Mouse (Mus musculus) thymus, postnatal 10 days (tissue): ENCODE measurements at regions not wholly inside any gene's neighbourhood (a gene's known extent, or its start where the extent isn't known, plus 50 kb on each side); places are given as distances from the start of the nearest gene placed in this dataset.

ENCODE experiments used
- DNase-seq, 2 experiments: peaks; one replicate each; pipeline ENCODE4 v3.0.0; 2021; ENCODE audit warnings: low spot score in 2 of 2

DNA sequence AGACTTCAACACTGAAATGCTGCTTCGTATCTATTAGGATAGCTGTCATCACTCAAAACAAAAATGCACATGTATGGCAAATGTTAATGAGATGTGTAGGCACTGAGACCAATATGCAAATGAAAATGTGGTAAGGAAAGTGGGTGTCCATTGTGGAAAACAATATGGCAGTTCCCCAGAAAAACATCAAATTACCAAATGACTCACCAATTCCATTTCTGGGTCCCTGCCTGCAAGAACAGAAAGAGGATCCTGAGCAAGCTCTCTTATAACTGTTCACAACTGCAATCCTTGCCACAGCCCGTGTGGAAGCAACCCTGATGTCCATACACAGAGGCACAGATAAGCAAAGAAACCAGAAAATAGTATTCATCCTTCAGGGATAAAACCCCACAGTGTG, 442.0 kb downstream of the Defb40 start:
- no peak for DNase-seq

DNA sequence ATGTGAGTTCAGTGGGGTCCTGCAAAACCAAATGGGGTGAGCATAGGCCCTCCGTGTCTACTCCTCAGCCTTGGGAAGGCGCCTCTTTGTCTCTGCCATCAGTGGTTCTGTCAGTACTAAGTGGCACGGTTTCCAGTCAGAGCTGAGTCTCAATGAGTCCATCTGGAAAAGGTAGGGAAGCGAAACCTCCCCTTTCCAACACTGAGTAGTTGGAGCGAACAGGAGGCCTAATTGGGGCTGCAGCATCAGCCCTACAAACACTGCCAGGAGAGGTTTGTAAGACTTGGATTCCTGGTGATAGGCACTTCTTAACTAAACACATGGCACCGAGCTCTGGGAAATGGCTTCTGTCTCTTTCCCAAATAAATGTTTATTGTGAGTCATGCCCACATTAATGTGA, 449.9 kb downstream of the Defb40 start:
- no peak for DNase-seq

DNA sequence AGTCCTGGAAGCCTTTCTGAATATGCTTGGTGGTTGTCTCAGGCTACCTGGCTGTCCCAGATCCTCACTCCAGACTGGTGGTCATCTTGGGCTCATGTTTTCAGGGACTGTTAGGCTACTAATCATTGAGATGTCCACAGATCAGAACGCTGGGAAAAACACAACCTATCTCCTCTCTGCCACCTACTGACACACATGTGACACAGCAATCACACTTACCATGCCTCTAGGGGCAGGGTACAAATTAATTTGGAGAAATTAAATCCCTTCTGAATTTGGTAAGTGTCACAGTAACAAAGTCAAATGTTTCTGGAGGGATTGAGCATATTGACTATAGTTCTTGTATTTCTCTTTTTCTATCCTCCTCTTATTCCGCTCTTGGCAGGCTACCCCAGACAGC, 465.6 kb downstream of the Defb40 start:
- DNase-seq = no peak

DNA sequence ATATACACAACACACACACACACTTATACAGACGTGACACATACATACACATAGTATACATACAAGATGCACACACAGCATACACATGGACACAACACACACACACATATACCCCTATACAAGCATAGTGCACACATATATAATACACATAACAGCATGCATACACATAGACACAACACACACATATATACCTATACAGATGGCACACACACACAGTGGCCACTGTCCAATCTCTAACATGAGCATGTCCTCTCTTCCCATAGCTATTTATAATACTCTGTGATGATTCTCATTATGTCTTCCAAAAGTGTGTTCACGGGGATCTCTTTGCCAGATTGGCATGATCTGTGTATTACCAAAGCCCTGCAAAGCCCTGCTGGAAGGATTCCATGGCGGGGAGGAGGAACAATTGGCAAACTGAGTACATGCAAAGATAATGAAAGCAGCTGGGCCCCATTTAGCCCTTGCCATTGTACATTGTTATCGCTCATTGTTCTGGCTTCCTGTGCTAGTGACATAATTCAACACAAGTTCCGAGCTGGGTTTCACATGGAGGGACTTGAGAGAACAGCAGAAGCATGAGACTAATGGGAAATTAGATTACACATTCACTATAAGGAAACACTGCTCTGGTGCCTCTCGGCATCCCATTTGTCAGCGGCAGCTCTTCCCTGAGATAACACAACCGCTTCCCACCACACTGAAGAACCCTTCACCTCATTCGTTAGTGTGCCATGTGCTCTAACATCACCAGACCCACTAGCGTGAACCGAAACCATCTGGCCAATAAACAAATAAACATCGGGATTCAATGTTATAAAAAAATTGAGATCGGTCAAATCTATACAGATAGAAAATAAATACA, 471.7 kb downstream of the Defb40 start:
- DNase-seq = no peak

- no peak for DNase-seq
Observed at GRCm38 (mm10) chr8:18490620-18491019, 487.4 kb downstream of the Defb40 start.

DNA sequence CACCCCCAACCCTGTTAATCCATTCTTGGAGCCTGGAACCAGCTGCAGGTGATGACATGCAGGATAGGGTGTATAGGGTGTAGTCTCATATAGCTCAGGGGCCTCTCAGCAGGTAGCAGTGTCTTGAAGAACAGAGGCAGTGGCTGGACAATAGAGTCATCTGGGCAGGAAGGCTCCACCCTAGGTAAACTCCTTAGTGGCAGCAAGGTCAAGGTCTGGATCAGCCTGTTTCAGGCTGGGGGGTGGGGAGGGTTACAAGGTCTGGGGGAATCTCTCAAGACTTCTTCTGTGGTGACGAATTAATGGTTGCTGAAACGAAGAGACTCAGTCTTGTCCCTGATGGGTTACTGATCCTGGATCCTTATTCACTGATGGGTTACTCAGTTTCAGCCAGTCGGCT, 498.0 kb downstream of the Defb40 start:
- DNase-seq = no peak

DNA sequence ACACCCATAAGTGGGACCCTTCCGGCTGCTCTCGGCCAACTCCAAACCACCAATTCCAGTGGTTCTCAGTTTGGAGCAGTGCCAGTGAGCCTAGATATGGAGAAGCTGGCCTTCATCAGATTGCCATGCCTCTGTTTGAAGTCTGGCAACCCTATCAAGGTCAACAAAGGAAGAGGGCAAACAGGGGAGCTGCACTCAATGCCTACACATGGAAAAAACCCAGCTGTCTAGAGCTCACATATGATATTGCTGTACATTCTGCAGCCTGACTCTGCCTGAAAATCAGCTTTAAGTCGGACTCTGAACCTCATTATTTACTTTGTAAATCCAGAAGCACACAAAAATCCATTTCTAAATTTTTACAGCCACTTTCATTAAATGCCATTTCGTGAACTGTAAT, 499.9 kb downstream of the Defb40 start:
- no peak for DNase-seq

- no peak for DNase-seq
Observed at GRCm38 (mm10) chr8:18467511-18467910, 510.5 kb downstream of the Defb40 start.

DNA sequence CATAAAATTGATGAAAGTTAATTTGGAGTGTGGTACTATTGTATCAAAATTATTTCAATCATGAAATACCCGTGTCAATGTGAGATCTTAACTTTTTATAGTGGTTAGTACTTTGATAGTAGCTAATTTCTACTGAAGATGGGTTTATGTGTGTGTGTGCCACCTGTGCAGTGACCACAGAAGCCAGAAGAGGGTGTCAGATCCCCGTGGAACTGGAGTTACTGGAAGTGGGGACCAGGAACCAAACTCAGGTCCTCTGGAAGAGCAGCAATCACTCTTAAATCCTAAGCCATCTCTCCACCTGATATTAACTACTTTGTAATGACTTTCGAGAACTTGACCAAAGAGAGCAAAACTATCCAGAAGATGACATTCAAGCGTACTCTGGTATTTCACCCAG, 517.4 kb downstream of the Defb40 start:
- DNase-seq = no peak

GRCm38 (mm10) chr8:18457470-18457869, 520.6 kb downstream of the Defb40 start:
- no peak for DNase-seq

DNA sequence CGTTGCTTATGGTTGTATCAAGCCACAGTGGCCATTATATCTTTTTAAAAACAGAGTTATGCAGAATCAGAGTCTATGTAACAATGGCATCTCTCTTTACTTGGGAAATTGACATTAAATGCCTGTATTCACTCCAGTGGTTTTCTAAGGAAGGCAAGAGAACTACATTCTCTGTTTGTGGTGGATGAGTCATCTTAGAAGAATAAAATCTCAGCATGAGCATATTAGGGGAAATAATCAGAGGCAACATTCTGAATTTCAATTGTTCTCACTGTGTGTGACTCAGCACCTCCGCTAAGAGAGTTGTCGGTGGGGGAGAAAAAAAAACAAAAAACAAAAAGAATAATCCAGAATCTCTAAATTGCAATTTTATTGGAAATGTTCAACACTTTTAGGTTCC, 529.0 kb downstream of the Defb40 start:
- DNase-seq = no peak

DNA sequence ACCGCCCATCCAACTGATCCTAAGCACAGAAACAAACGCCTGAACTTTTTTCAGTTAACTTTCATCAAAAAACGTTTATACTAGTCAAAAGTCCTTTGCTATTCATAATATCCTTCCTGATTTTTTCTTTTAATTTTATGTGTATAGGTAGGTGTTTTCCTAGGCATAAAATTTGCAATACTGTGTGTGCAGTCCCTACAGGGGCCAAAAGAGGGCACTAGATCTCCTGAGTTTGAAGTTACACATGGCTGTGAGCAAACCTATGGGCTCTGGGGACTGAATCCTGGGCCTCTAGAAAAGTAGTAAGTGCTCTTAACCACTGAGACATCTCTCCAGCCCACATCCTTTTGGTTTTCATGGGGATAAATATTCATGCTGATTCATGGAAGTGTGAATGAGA, 535.8 kb downstream of the Defb40 start:
- no peak for DNase-seq

GRCm38 (mm10) chr8:18422846-18423245, 555.2 kb downstream of the Defb40 start:
- DNase-seq = no peak

DNA sequence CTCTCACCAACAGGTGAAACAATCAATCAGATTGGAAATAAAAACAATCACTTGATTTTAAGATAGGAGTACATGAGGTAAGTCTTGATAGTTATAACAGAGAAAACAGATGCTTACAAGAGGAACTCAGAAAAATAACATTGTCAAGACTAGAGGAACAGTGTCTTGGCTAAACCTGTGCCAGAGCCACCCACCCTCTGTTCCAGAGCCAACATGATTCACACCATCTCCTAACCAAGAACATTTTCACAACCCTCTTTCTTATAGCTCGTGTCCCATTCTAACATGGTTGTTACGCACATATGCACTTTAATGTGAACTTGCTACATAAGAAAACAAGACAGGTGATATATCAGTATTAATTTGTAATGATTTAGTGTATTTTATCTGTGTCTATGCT, 565.6 kb downstream of the Defb40 start:
- DNase-seq = no peak

- no peak for DNase-seq
Observed at GRCm38 (mm10) chr8:18406446-18406845, 571.6 kb downstream of the Defb40 start.

DNA sequence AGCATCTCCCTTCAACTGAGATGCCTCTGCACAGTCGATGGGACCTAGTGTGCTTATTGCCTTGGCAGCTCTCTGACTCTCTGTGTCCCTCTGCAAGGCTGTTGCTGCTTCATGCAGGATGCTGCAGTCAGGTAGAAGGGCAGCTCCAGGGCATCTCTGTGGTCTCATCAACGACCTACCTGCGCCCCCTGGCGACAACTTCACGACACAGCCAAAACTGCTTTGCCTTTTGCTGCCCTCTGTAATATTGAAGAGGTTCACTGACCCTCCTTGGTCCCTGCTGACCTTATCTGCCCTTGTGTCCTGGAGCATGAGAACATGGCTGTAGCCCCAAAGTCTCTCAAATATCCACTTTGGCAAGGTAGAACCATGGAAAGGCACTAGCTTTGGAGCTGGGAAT, 589.7 kb downstream of the Defb40 start:
- DNase-seq = peak in 1 of 2 experiments; percentile 6

DNA sequence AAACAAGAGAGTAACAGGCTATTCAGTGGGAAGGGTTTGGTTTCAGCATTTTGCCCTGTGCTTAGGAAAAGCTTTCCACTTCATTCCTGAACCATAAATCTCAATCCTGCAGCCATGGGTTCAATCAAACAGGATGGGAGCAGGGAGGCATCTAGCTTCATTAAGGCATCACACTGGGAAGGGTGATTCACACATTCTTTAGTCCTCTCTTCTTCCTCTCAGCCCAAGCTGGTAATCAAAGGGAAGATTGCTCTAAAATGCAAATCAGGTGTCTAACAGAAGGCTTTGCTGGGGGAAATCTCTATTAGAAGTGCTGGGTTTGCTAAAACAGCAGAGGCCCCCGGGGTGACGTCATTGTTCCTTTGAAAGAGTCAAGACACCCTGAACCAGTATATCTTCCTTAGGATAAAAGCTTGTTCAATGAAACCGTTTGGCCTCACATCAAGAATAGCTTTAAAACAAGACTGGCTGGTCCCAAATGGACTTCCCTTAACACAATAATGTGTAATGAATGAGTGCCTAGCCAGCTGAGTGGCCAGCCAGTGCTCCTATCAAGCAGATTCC, 596.4 kb downstream of the Defb40 start:
- DNase-seq = no peak

GRCm38 (mm10) chr8:18348716-18349115, 629.3 kb downstream of the Defb40 start:
- DNase-seq = no peak

GRCm38 (mm10) chr8:18346248-18346647, 631.8 kb downstream of the Defb40 start:
- DNase-seq = no peak

DNA sequence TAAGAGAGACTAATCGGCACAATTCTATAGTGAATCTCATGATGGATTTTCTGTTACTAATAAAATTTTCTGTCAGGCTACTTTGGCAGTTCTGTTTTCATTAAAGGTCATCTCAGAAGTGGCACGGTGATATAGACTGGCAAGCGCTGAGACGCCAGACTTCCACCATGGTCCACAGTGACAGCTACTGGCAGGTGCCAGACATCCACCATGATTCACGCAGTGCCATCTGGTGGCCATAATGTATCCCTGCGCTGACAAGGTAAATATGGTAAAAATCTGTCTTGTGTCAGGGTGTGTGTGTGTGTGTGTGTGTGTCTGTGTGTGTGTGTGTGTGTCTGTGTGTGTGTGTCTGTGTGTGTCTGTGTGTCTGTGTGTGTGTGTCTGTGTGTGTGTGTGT, 632.7 kb downstream of the Defb40 start:
- peak in 1 of 2 experiments; percentile 3 for DNase-seq

GRCm38 (mm10) chr8:18344838-18345237, 633.2 kb downstream of the Defb40 start:
- DNase-seq = no peak

GRCm38 (mm10) chr8:18335576-18335975, 642.5 kb downstream of the Defb40 start:
- no peak for DNase-seq

DNA sequence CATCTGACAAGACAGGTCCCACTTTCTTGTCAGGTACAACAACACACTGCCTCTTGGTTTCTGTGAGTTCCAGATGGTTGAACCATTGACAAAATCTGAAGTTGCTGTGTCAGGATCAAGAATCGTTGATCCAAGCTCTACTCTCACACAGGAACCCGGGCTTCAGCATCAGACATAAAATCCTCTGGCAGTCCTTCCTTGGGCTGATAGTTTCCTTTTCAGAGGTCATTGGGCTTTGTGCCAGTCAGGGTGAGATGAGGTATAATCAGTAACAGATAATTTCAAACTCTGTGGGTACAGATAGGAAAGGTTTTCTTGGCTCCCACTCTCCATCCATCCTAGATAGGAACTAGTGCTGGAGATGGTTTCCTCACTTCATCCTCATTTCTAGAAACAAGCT, 649.5 kb downstream of the Defb40 start:
- DNase-seq = no peak

DNA sequence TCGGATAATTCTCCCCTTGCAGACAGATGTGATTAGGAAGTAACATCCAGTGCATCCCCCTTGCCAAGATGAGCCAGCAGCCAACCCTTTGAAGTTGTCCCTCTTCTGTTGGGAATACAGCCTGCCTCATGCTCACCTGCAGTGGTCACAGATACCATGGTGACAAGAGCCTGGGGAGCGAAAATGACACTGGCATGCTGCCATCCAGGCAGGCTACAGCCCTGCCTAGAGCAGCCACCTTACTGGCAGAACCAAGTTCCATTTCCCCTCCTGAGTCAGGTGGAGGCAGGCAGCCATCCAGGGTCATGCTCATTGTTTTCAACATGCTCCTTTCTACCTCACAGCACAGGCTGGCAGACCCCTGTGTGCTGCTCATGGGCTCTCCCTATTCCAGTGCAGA, 661.6 kb downstream of the Defb40 start:
- no peak for DNase-seq
